Mouse (Mus musculus): ENCODE results near the gene Ciart. TPM values are rescaled to one million over a fixed set of nuclear protein-coding genes. Genes with fewer than 3 reads are reported as not detected.

Ciart gene
- total RNA-seq, 1 experiment from 2014 or later = 16.6 TPM

Other genes with a start within 250 kb of the Ciart start
- 678 to 973 TPM (median 884 TPM) in 3 replicates for gene Mcl1, start 223.5 kb downstream of the Ciart start, total RNA-seq (2017)
- 0.38 to 7.2 TPM (median 0.53 TPM) in 3 replicates for gene Adamtsl4, start 194.3 kb downstream of the Ciart start, total RNA-seq (2017)
- 1.6 to 7.1 TPM in 2 of 3 replicates, not detected in the other for gene Ecm1, start 142.7 kb downstream of the Ciart start, total RNA-seq (2017)
- gene Tars2, start 122.0 kb downstream of the Ciart start, total RNA-seq (2017) = 15.4 to 29.0 TPM (median 21.4 TPM) in 3 replicates
- gene Rprd2, start 63.4 kb downstream of the Ciart start, total RNA-seq (2017) = 47.5 to 52.2 TPM (median 48.5 TPM) in 3 replicates
- gene Prpf3, start 26.4 kb downstream of the Ciart start, total RNA-seq (2017) = 30.1 to 50.7 TPM (median 32.2 TPM) in 3 replicates
- 241 to 323 TPM (median 321 TPM) in 3 replicates for gene Mrps21, start 10.7 kb downstream of the Ciart start, total RNA-seq (2017)
- gene BC028528, start 9.8 kb upstream of the Ciart start, total RNA-seq (2017) = 148 to 259 TPM (median 230 TPM) in 3 replicates
- 27.5 to 35.0 TPM (median 32.8 TPM) in 3 replicates for gene Aph1a, start 11.7 kb upstream of the Ciart start, total RNA-seq (2017)
- gene Car14, start 22.4 kb upstream of the Ciart start, total RNA-seq (2017) = not detected in 3 replicates
- gene Anp32e, start 47.0 kb upstream of the Ciart start, total RNA-seq (2017) = 108 to 150 TPM (median 134 TPM) in 3 replicates
- gene Plekho1, start 113.8 kb upstream of the Ciart start, total RNA-seq (2017) = 73.1 to 144 TPM (median 131 TPM) in 3 replicates
- gene Vps45, start 176.2 kb upstream of the Ciart start, total RNA-seq (2017) = 18.1 to 75.8 TPM (median 21.4 TPM) in 3 replicates
- gene Otud7b, start 222.3 kb upstream of the Ciart start, total RNA-seq (2017) = 12.5 to 26.2 TPM (median 17.1 TPM) in 3 replicates

Measured in monocyte, adult 5-6 weeks (primary cell).